Mouse (Mus musculus): ENCODE data around the gene Ttf2.

GRCm38 (mm10) chr3:100999732-101000131, 30.3 kb upstream of the Ttf2 start:
- TF ChIP-seq GATA1 (IDR thresholded peaks at IDR 0.05; ENCODE audit: low read length) (no peak), TAL1 (IDR thresholded peaks at IDR 0.05; ENCODE audit: low read length) (no peak)

Measured in erythroblast, embryonic 14.5 days (primary cell).